Mouse (Mus musculus) brown adipose tissue, adult 24 weeks (tissue): ENCODE data around the gene Pibf1. TPM values are rescaled to one million over a fixed set of nuclear protein-coding genes. Genes with fewer than 3 reads are reported as not detected.

Source experiments
- H3K27ac ChIP-seq: fragments of 200-500 bp; replicated peaks from 2 replicates; pipeline ENCODE4 v1.5.1; 2012; ENCODE audit warnings: low read depth, mild to moderate bottlenecking, low read length
- H3K4me1 ChIP-seq: fragments of 200-500 bp; 2 replicates; pipeline ENCODE4 v1.6.1; 2012; ENCODE audit warnings: low read length, mixed read lengths; ENCODE audit not compliant: control insufficient read depth, insufficient read depth, insufficient read length
- H3K4me3 ChIP-seq: fragments of 200-500 bp; 2 replicates; pipeline ENCODE4 v1.5.1; 2012; ENCODE audit warnings: low read depth, mild to moderate bottlenecking, low read length, moderate library complexity; ENCODE audit not compliant: insufficient read depth
- polyA plus RNA-seq: library from polyadenylated mRNA; stranded (reverse); fragments of >200 nt; gene quantifications from 2 replicates; pipeline ENCODE4 v1.2.4, GENCODE M21; 2012; ENCODE audit not compliant: missing spikeins, insufficient read depth, insufficient read length

The Pibf1 gene
- polyA plus RNA-seq, 1 experiment = 5.1 TPM

DNA sequence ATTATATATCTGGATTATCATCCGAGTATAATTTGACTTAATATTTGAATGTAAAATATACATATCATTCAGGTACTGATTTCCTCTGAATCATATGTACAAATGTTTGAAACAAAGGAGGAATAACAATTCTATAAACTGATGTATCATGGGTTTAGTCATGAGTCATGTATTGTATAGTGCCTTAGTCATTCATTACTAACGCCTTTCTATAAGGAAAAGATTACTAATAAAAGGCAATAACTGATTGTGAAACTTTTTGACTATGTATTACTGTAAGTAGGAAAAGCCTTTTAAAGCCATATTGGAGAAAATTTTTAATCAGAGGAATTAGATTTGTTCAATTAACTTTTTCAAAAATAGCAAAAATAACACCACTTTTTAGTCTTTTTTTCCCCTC, 106.6 kb downstream of the Pibf1 start:
- Histone ChIP-seq H3K4me1 (no peaks in the 10 kb centered on the region), H3K4me3 (no peak overlapping the region), H3K27ac (no peak overlapping the region)

DNA sequence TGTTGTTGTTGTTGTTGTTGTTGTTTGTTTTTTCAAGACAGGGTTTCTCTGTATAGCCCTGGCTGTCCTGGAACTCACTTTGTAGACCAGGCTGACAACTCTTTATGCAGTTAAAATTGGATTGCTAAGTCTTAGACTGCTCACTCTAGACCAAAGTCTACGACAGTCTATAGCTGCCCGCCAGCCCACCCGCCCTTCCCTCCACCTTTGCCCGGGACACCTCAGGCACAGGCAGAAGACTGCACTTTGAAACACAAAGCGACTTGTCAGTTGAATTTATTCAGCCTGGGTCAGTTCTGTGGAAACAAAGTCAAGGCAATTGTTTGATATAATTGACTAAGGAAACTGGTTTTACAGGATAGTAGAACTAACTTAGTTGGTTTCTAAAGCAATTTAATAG, 107.4 kb downstream of the Pibf1 start:
- Histone ChIP-seq H3K4me1 (no peaks in the 10 kb centered on the region), H3K4me3 (no peak overlapping the region), H3K27ac (no peak overlapping the region)

DNA sequence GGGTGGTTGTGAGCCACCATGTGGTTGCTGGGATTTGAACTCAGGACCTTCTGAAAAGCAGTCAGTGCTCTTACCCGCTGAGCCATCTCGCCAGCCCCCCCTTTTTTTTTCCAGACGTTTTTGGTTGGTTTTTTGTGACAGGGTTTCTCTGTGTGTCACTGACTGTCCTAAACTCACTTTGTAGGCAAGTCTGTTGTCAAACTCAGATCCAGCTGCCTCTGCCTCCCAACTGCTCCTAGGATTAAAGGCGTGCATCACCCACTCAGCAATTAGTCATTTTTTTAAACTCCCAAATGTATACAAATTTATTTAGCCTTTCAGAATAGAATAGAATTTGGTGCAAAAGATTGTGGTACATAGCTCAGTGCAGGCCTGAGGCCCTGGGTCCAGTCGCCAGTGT, 111.2 kb downstream of the Pibf1 start:
- H3K4me3 ChIP-seq = no peak overlapping the region
- H3K4me1 ChIP-seq = no peaks in the 10 kb centered on the region
- H3K27ac ChIP-seq = no peak overlapping the region

DNA sequence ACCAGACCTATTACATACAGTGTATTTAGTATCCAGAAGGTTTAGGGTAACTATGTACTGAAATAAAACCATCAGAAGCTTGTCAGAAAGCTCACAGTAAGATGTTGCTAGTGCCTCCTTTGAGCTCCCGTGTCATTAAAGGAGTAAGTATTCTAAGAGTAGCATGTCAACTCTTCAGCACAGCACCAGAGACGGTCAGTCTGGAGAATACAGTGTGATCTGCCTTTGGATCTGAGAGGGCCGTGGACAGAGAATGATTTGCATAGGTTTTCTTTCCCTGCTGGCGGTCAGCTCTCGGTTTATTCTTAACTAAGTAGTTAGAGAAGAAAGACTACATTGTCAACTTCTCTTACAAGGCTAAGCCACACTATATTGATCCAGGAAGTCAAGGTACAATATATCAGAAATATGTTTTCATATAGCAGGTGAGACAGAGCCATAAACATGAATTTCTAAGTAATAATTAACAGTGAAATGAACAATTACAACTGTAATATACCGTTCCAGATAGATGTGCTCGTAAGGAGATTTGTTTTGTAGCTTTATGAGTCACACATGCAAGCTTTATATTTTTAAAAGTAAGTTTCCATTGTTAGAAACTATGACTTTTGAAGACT, 119.3 kb downstream of the Pibf1 start:
- H3K4me3 ChIP-seq = no peak overlapping the region
- no peaks in the 10 kb centered on the region for H3K4me1 ChIP-seq
- no peak overlapping the region for H3K27ac ChIP-seq

DNA sequence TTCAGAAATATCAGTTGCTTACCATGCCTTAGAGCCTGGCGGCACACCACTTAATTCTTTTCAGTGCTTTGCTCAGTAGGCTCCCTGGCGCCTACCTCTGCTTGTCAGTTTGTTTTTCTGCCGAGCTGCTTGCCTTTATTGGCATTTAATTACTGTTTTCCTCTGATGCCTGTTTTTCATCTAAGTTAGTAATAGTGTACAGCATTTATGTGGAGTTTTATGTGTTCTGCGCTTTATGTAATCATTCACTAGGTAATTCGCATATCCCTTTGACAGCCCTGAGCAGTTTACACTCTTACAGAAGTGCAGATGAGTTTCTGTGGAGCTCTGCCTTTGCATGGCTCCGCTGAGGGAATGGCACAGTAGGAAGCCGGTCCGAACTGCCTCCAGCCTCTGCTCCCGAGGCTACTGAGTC, 120.5 kb downstream of the Pibf1 start:
- no peak overlapping the region for H3K27ac ChIP-seq
- no peak overlapping the region for H3K4me3 ChIP-seq
- no peaks in the 10 kb centered on the region for H3K4me1 ChIP-seq

DNA sequence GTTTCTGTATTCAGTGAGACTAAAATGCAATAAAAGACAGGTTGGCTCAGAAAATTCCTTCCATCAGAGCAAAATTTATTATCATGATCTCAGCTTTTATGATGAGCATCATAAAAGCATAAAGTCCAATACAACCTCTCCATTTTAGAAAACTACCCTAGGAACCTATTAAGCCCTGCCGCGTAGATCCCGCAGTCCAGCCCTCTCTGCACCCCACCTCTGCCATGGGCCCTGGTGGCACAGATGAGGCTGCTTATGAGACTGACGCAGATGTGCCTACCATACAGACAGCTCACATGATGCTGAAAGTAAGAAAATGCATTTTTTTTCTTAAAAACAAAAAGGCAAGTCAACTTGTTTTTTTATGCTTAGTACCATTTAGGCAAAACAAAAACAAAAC, 126.7 kb downstream of the Pibf1 start:
- no peak overlapping the region for H3K4me3 ChIP-seq

DNA sequence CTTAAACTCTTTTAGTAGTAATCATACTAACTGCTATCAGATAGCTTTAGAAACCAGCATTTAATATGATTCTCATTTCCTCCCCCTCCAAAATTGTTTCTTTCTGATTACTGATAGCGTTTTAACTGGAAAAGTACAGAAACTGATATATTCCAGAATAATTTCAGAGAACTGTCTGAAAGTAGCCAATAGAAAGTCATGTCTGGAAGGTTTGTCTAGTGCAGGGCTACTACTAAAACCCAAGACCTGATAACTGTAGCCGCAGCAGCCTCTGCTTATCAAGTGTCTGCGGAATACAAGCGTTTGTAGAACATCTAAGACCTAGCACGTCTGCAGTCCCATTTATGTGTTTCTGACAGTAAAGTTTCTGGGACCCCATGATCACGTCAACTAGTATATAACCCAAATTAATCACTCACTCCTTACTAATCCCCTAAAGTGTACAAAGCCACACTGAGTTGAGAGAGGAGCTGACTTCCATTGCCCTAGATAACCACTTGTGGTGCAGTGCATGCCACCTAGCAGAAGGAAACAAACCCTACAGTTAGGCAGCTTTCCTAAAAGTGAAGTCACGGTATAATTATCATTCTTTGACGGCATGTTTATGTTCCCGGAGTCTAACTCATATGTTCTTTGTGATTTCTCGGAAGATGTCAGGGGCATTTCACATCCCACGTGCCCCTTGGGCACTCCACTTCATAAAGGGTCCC, 130.0 kb downstream of the Pibf1 start:
- Histone ChIP-seq H3K27ac (no peak overlapping the region), H3K4me3 (no peak overlapping the region), H3K4me1 (no peaks in the 10 kb centered on the region)

More for the DNA sequence above, 126.7 kb downstream of the Pibf1 start:
- Histone ChIP-seq H3K27ac (no peak overlapping the region), H3K4me1 (no peaks in the 10 kb centered on the region)

DNA sequence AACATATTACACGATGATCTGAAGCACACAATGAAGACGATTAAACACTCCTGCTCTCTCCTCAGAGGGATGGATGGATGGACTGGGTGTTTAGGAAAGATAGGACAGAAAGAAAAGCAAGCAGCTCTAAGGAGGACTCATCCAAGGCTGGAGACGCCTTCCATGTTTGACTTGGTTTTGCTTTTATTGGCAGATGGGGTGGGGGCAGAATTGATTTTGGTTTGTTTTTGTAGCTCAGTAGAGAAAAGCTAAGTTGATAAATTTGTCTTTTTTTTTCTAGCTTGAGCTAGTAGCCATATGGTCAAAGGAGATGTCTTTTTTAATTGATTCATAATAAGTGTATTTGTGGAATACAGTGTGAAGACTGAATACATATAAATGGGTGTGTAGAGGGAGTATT, 133.8 kb downstream of the Pibf1 start:
- Histone ChIP-seq H3K4me1 (no peaks in the 10 kb centered on the region), H3K27ac (no peak overlapping the region), H3K4me3 (no peak overlapping the region)

DNA sequence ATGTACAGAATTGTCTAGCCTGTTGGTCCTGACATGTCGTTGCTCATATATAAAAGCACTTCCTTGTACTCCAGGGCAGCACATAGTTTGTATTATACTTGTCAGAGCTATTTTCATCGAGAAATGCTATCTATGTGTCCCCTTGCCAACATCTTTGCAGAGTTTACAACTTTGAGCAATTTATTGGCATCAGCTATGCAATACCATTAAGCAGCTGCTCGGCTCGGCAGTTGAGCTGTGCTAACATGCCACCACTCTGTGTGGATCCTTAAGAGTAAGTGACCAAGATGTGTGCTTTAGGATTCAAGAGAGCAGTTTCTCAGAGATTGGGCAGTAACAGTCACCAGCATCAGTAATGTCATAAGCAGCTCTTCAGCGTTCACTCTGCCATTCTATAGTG, 137.9 kb downstream of the Pibf1 start:
- H3K4me3 ChIP-seq = no peak overlapping the region
- no peak overlapping the region for H3K27ac ChIP-seq
- no peaks in the 10 kb centered on the region for H3K4me1 ChIP-seq

DNA sequence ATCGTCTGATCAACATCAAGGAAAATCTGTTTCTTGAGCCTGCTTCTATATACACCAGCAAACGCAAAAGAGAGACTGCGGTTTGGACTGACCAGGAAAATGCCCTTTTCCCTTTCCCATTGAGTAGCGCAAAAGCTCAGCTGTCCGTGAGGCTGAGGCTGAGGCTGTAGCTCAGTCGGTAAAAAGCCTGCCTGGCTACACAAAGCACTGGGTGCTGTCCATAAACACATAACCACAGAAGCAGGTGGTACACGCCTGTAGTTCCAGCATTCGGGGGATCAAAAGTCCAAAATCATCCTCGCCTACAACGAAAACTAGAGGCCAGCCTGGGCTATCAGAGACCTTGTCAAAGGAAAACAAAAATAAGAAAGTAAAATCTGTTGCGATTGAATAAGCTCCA, 141.3 kb downstream of the Pibf1 start:
- Histone ChIP-seq H3K4me3 (no peak overlapping the region), H3K4me1 (no peaks in the 10 kb centered on the region), H3K27ac (no peak overlapping the region)

DNA sequence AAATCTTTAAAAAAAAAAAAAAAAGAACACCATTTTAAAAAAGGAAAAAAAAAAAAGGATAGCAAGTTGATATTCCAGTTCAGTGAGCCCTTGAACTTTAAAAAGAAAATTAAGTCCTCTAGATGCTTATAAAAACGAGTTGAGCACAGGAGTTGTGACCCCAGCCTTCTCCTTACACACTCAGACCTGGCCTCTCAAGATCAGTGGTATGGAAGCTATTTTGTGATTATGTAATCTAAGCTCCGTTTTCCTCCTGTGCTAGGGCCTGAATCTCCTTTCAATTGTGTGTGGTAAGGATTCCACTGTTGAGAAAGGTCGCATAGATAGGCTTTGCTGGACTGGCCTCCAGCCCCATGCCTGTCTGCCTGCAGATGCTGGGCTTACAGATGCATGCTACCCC, 145.3 kb downstream of the Pibf1 start:
- Histone ChIP-seq H3K4me3 (no peak overlapping the region), H3K27ac (no peak overlapping the region), H3K4me1 (no peaks in the 10 kb centered on the region)

DNA sequence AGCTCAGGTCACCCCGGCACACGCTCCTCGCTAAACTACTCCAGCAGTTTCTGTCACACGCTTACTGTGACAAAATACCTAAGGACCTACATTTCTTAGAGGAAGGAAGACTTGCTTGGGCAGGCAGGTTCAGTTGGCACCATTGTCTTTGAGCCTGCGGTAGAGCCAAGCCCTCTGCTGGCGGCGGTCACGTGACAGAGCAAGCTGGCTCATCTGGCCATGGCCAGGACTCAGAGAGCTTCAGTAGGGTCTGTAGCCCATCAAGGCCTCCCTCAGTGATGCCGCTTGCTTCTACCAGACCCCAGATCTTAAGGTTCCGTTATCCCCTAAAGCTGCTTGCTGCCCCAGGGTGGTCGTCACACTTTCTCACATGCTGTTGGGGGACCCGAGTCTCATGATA, 162.8 kb downstream of the Pibf1 start:
- Histone ChIP-seq H3K4me3 (no peak overlapping the region), H3K4me1 (no peaks in the 10 kb centered on the region), H3K27ac (no peak overlapping the region)

DNA sequence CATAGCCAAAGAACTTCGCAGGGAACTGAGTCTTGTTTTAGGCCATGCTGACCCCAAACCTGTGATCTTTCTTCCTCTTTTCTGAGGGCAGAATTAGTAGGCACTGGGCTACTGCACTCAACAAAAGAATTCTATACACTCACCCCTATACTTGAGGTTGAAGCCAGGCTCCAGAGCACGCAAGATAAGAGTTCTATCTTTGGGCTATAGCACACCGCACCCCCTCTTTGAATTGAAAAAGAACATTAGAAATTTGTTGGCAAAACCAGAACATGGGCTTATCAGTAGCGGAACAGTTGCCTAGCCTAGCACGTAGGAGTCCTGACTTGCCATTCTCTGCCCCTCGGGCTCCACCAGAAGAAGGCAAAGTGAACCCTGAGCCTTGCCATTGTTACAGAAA, 164.6 kb downstream of the Pibf1 start:
- H3K4me1 ChIP-seq = no peaks in the 10 kb centered on the region
- H3K4me3 ChIP-seq = no peak overlapping the region
- H3K27ac ChIP-seq = no peak overlapping the region

DNA sequence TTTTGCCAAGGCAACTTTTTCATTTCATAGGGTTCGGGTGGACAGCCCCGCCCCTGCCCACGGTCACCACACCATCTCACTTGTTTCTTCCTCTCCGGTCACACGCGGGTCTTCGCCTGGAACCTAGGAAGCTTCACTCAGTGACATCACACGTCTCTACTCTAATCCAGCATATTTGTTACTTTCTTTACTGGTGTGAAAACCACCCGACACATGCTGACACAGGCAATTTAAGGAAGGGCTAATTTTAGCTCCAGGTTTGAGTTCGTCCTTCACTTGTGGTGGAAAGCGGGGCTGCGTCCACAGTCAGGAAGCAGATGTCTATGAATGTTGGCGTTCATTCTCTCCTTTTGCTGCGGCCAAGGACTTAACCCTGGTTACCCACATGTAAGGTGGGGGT, 166.6 kb downstream of the Pibf1 start:
- H3K4me3 ChIP-seq = no peak overlapping the region
- H3K27ac ChIP-seq = no peak overlapping the region
- no peaks in the 10 kb centered on the region for H3K4me1 ChIP-seq

DNA sequence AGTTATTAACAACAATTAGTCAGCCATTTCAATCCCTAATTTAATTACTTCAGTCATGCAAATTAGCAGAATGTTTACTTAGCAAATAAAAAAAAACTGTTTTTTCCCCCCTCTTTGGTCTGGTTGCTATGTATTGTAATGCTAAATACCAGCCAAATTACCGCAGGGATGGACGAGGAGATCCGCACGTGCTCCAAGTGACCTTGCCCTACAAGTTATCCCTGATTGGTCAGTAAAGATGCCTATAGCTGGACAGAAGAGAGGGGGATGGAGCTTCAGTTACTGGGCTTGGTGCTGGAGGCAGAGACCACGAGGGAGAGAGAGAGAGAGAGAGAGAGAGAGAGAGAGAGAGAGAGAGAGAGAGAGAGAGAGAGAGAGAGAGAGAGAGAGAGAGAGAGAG, 167.5 kb downstream of the Pibf1 start:
- no peak overlapping the region for H3K4me3 ChIP-seq
- no peaks in the 10 kb centered on the region for H3K4me1 ChIP-seq
- H3K27ac ChIP-seq = no peak overlapping the region

DNA sequence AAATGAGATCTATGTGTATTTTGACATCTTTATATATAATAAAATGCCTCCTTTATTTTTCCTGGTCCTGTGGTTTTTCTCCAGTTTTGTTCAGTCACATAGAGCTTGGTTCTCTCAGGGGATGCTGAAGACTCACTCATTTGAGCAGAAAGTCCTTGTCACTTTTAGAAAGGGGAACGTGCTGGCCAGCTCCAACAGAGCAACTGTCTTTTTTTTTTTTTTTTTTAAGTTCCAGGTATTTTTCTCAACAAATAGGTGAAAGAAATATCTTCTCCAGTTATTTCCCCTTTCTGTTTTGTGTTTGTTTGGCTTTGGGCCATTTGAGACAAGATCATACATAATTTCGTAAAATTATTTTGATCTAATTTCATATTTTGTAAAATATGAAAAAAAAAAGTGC, 174.8 kb downstream of the Pibf1 start:
- no peak overlapping the region for H3K4me3 ChIP-seq
- H3K27ac ChIP-seq = no peak overlapping the region
- no peaks in the 10 kb centered on the region for H3K4me1 ChIP-seq
